Mouse (Mus musculus): ENCODE measurements around the gene Mcpt4. TPM values are rescaled to one million over a fixed set of nuclear protein-coding genes. Genes with fewer than 3 reads are reported as not detected.
"Not testable (repeated sequence)": the region's sequence is repeated elsewhere in the genome, so short reads cannot be mapped to it uniquely, and the experiment has no call there.

Gene Mcpt4
- polyA plus RNA-seq (2015; fragmentation: Nextera tagmentation; extraction: Ambion mirVana), result 1.1 TPM in 1 of 2 replicates, not detected in the other

DNA sequence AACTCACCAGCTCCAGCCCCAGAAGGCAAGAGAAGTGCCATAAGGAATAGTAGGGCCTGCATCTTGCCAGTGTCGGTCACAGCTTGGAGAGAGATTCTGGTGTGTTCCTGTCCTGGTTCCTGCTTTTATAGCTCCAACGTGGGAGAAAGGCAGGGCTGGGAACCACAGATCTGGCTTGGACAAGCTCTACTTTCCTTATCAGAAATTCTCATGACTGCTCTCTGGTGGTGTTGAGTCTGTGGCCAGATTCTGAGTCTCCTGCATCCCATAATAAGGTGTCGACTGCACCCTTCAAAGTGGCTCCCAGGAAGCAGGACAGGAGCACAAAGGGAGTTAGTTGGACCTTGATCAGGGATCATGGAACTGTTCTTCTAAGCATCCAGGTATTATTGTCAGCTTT, at the start of gene Mcpt4:
Gene Mcpt4, minus strand, starts transcription at position 101 of the 400 bp plus-strand sequence.
- not testable (repeated sequence) for H3K4me3 ChIP-seq; H3K9ac ChIP-seq; H3K9me3 ChIP-seq; H3K4me2 ChIP-seq; H3K27me3 ChIP-seq; ATAC-seq (ENCODE audit: insufficient number of reproducible peaks, insufficient read depth, low FRiP score, low TSS enrichment, low read depth); H3K27ac ChIP-seq; H3K4me1 ChIP-seq; H3K36me3 ChIP-seq
- WGBS, result 72% methylated on average over 3 of the region's 3 CpGs

GRCm38 (mm10) chr14:56105447-56106180, 43.5 kb upstream of the Mcpt4 start:
- no peaks in the 10 kb centered on the region for H3K36me3 ChIP-seq
- no peak for ATAC-seq (ENCODE audit: insufficient number of reproducible peaks, insufficient read depth, low FRiP score, low TSS enrichment, low read depth)

DNA sequence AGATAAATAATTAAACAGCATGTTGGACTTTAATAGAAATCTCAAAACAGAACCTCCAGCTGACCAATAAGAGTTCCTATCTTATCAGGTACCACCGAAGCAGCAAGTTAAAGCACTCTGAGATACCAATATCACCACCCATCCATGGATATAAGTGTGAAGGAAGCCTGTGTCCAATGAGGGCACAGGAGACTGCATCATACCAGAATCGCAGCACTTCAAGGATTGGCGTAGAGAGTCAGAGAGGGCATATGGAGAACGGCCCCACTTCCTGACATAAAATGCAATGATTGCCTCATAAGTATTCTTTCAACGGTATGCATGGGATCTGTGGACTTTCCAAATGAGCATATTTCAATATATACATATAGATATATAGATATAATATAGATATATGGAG, 42.9 kb upstream of the Mcpt4 start:
- 83% methylated on average over 5 of the region's 5 CpGs for WGBS
- H3K27ac ChIP-seq, result no peak overlapping the region
- no peaks in the 10 kb centered on the region for H3K36me3 ChIP-seq
- H3K9ac ChIP-seq, result no peak overlapping the region
- no peak for ATAC-seq (ENCODE audit: insufficient number of reproducible peaks, insufficient read depth, low FRiP score, low TSS enrichment, low read depth)
- no peak overlapping the region for H3K4me2 ChIP-seq
- H3K9me3 ChIP-seq, result no peaks in the 10 kb centered on the region
- H3K27me3 ChIP-seq, result no peaks in the 10 kb centered on the region
- H3K4me1 ChIP-seq, result no peaks in the 10 kb centered on the region
- no peak overlapping the region for H3K4me3 ChIP-seq

More at GRCm38 (mm10) chr14:56105447-56106180, 43.5 kb upstream of the Mcpt4 start:
- WGBS, result 78% methylated on average over 13 of the region's 13 CpGs
- H3K4me1 ChIP-seq, result no peaks in the 10 kb centered on the region
- H3K4me3 ChIP-seq, result no peak overlapping the region
- no peak overlapping the region for H3K9ac ChIP-seq
- H3K4me2 ChIP-seq, result no peak overlapping the region
- no peaks in the 10 kb centered on the region for H3K27me3 ChIP-seq
- no peak overlapping the region for H3K27ac ChIP-seq
- H3K9me3 ChIP-seq, result no peaks in the 10 kb centered on the region

DNA sequence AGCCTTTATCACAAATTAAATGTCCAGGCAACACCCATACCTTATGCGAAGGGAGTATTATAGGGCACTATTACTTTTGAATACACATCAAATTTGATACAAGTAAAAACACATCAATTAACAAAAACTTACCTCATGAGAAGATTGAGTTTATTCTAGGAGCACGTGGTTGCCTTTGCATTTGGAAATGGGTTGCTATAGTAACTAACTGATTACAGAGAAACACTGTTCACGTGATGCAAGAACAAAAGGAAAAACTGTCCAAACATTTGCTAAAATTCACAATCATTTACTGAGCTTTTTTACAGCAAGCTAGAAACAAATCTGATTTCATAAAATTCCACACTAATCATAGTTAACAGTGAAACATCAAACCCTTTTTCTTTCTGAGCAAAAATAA, 41.3 kb upstream of the Mcpt4 start:
- H3K9ac ChIP-seq, result no peak overlapping the region
- H3K36me3 ChIP-seq, result no peaks in the 10 kb centered on the region
- H3K9me3 ChIP-seq, result no peaks in the 10 kb centered on the region
- H3K27me3 ChIP-seq, result no peaks in the 10 kb centered on the region
- H3K4me2 ChIP-seq, result no peak overlapping the region
- H3K27ac ChIP-seq, result no peak overlapping the region
- ATAC-seq (ENCODE audit: insufficient number of reproducible peaks, insufficient read depth, low FRiP score, low TSS enrichment, low read depth), result no peak
- 58% methylated on average over 3 of the region's 3 CpGs for WGBS
- no peak overlapping the region for H3K4me3 ChIP-seq
- H3K4me1 ChIP-seq, result no peaks in the 10 kb centered on the region

GRCm38 (mm10) chr14:56102386-56102785, 40.3 kb upstream of the Mcpt4 start, which contains the start of gene Ctsg:
Ctsg (minus strand) TSS chr14:56102574.
- WGBS, result 79% methylated on average over 10 of the region's 10 CpGs
- no peak within 1 kb of the TSS for H3K27ac ChIP-seq
- H3K9me3 ChIP-seq, result no peaks in the 10 kb centered on the region
- no peak within 1 kb of the TSS for H3K4me3 ChIP-seq
- ATAC-seq (ENCODE audit: insufficient number of reproducible peaks, insufficient read depth, low FRiP score, low TSS enrichment, low read depth), result no peak
- H3K4me2 ChIP-seq, result no peak within 1 kb of the TSS
- H3K4me1 ChIP-seq, result no peaks in the 10 kb centered on the region
- H3K36me3 ChIP-seq, result no peaks in the 10 kb centered on the region
- no peak within 1 kb of the TSS for H3K9ac ChIP-seq
- H3K27me3 ChIP-seq, result no peaks in the 10 kb centered on the region

DNA sequence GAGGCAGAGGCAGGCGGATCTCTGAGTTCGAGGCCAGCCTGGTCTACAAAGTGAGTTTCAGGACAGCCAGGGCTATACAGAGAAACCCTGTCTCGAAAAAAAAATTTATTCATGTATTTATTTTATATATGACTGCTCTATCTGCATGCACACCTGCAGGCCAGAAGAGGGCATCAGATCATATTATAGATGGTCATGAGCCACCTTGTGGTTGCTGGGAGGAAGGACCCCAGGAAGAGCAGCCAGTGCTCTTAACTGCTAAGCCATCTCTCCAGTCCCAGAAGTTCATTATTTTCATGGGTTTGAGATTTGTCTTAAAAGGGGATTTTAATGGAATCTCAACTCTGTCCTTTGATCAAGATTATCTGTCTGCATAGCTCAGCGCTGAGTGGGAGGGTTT, 36.8 kb upstream of the Mcpt4 start:
- H3K4me1 ChIP-seq, result no peaks in the 10 kb centered on the region
- 79% methylated on average over 4 of the region's 4 CpGs for WGBS

GRCm38 (mm10) chr14:56097597-56097996, 35.5 kb upstream of the Mcpt4 start:
- Histone ChIP-seq H3K27me3 (no peaks in the 10 kb centered on the region), H3K9me3 (no peaks in the 10 kb centered on the region), H3K36me3 (no peaks in the 10 kb centered on the region), H3K27ac (no peak overlapping the region), H3K4me1 (no peaks in the 10 kb centered on the region), H3K4me2 (no peak overlapping the region), H3K9ac (no peak overlapping the region), H3K4me3 (no peak overlapping the region)
- whole genome bisulfite sequencing, result 86% methylated on average over 1 of the region's 1 CpGs
- ATAC-seq (ENCODE audit: insufficient number of reproducible peaks, insufficient read depth, low FRiP score, low TSS enrichment, low read depth), result no peak

More for the DNA sequence above, 36.8 kb upstream of the Mcpt4 start:
- no peak overlapping the region for H3K9ac ChIP-seq
- no peak overlapping the region for H3K27ac ChIP-seq
- H3K4me3 ChIP-seq, result no peak overlapping the region
- no peaks in the 10 kb centered on the region for H3K36me3 ChIP-seq
- H3K9me3 ChIP-seq, result no peaks in the 10 kb centered on the region
- no peak for ATAC-seq (ENCODE audit: insufficient number of reproducible peaks, insufficient read depth, low FRiP score, low TSS enrichment, low read depth)
- no peak overlapping the region for H3K4me2 ChIP-seq
- H3K27me3 ChIP-seq, result no peaks in the 10 kb centered on the region

DNA sequence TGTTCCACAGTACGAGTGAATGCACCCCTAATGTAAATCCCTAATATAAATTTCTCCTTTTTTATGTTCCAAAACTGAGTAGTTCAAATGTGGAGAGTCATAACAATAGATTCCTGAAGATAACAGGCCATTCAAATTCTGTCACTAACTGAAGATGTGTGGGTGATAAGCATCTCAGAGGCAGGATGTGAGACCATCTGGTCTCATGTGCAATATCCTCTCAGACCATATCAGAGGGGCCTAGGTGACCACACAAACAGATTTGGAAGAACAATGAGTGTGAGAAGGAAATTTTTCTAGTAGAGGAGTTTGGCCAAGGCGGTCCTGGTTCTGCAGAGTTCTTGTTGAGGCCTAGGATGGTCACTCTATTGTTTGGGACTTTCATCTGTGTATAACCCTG, 31.2 kb upstream of the Mcpt4 start:
- H3K36me3 ChIP-seq, result no peaks in the 10 kb centered on the region
- no peak overlapping the region for H3K27ac ChIP-seq
- WGBS, result 81% methylated on average over 2 of the region's 2 CpGs
- no peaks in the 10 kb centered on the region for H3K9me3 ChIP-seq
- ATAC-seq (ENCODE audit: insufficient number of reproducible peaks, insufficient read depth, low FRiP score, low TSS enrichment, low read depth), result no peak
- no peak overlapping the region for H3K9ac ChIP-seq
- no peak overlapping the region for H3K4me2 ChIP-seq
- H3K27me3 ChIP-seq, result no peaks in the 10 kb centered on the region
- H3K4me1 ChIP-seq, result no peaks in the 10 kb centered on the region
- no peak overlapping the region for H3K4me3 ChIP-seq

GRCm38 (mm10) chr14:56086711-56087110, 24.6 kb upstream of the Mcpt4 start:
- no peaks in the 10 kb centered on the region for H3K27me3 ChIP-seq
- H3K4me3 ChIP-seq, result no peak overlapping the region
- H3K9me3 ChIP-seq, result no peaks in the 10 kb centered on the region
- H3K9ac ChIP-seq, result no peak overlapping the region
- H3K27ac ChIP-seq, result no peak overlapping the region
- no peak for ATAC-seq (ENCODE audit: insufficient number of reproducible peaks, insufficient read depth, low FRiP score, low TSS enrichment, low read depth)
- 68% methylated on average over 3 of the region's 3 CpGs for WGBS
- no peaks in the 10 kb centered on the region for H3K4me1 ChIP-seq
- H3K4me2 ChIP-seq, result no peak overlapping the region
- no peaks in the 10 kb centered on the region for H3K36me3 ChIP-seq

- ATAC-seq (ENCODE audit: insufficient number of reproducible peaks, insufficient read depth, low FRiP score, low TSS enrichment, low read depth), result no peak
- H3K4me1 ChIP-seq, result no peaks in the 10 kb centered on the region
- no peaks in the 10 kb centered on the region for H3K27me3 ChIP-seq
- 93% methylated on average over 2 of the region's 2 CpGs for WGBS
- no peak within 1 kb of the TSS for H3K27ac ChIP-seq
- no peak within 1 kb of the TSS for H3K4me2 ChIP-seq
- no peak within 1 kb of the TSS for H3K9ac ChIP-seq
- no peaks in the 10 kb centered on the region for H3K36me3 ChIP-seq
- H3K9me3 ChIP-seq, result no peaks in the 10 kb centered on the region
- H3K4me3 ChIP-seq, result no peak within 1 kb of the TSS
These were observed 23.1 kb upstream of the Mcpt4 start, which contains the start of gene Mcpt8 for GRCm38 (mm10) chr14:56085167-56085566. Mcpt8 (minus strand) TSS chr14:56085273.

GRCm38 (mm10) chr14:56082016-56082415, 19.9 kb upstream of the Mcpt4 start:
- Histone ChIP-seq H3K27me3 (no peaks in the 10 kb centered on the region), H3K36me3 (no peaks in the 10 kb centered on the region), H3K9me3 (no peaks in the 10 kb centered on the region), H3K27ac (no peak overlapping the region), H3K4me1 (no peaks in the 10 kb centered on the region), H3K4me3 (no peak overlapping the region), H3K9ac (no peak overlapping the region), H3K4me2 (no peak overlapping the region)
- ATAC-seq (ENCODE audit: insufficient number of reproducible peaks, insufficient read depth, low FRiP score, low TSS enrichment, low read depth), result no peak
- WGBS, result 88% methylated on average over 4 of the region's 4 CpGs

DNA sequence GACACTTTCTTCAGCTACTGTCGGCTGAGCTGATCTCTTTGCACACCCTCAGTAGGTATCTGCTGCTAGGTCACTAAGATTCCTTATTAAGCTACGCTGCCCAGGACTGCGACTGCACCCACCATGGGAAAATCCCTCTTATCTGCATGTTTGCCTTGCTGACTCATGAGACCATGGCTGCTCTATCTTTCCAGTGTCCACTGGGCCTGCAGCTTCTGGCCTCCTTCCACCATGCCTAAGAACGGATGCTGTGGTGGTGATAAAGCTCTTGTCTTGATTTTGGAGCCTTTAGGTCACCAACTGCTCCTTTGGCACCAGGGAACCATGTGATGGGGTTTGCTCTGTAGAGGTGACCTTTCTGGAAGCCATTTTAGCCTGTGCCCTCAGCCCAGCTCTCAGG, 4.4 kb downstream of the Mcpt4 start:
- no peaks in the 10 kb centered on the region for H3K27me3 ChIP-seq
- no peak overlapping the region for H3K9ac ChIP-seq
- 86% methylated on average over 4 of the region's 4 CpGs for WGBS
- H3K4me2 ChIP-seq, result no peak overlapping the region
- ATAC-seq (ENCODE audit: insufficient number of reproducible peaks, insufficient read depth, low FRiP score, low TSS enrichment, low read depth), result no peak
- no peak overlapping the region for H3K27ac ChIP-seq
- no peaks in the 10 kb centered on the region; the same call in 1 of the 2 replicates for H3K9me3 ChIP-seq
- no peaks in the 10 kb centered on the region for H3K4me1 ChIP-seq
- no peaks in the 10 kb centered on the region for H3K36me3 ChIP-seq
- no peak overlapping the region for H3K4me3 ChIP-seq
